Mouse (Mus musculus): ENCODE results near the gene Anxa6. TPM values are rescaled to one million over a fixed set of nuclear protein-coding genes. Genes with fewer than 3 reads are reported as not detected.
A peak's percentile ranks its signal among the peaks of the same experiment; 100 is the strongest.

Gene Anxa6
- total RNA-seq, 2 experiments from 2014 or later: 81.1 to 89.5 TPM

GRCm38 (mm10) chr11:54939501-54939900, 93.7 kb downstream of the Anxa6 start:
- intact Hi-C loops (cut with DNase I): no loop called here
- DNase-seq (ENCODE audit: low spot score in 2 of 2): no peak

DNA sequence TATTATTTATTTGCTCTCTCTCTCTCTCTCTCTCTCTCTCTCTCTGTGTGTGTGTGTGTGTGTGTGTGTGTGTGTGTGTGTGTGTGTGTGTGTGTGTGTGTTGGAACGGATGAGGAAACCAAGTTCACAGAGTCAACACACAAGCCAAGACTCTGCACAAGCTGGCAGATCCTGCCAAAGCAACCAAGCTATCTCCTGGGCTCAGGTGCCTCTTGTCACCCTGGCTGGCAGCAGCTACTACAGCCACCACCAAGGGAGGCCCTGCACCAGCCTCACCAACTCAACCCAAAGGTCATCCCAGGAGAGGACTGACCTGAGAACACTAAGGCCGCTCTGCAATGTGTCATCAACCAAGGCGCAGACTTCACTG, 96.5 kb downstream of the Anxa6 start:
- intact Hi-C loops (cut with DNase I): no loop called here
- DNase-seq (ENCODE audit: low spot score in 2 of 2): no peak

- intact Hi-C loops (cut with DNase I): no loop called here
- DNase-seq (ENCODE audit: low spot score in 2 of 2): no peak
Measured at GRCm38 (mm10) chr11:54936035-54936770, 97.0 kb downstream of the Anxa6 start.

- DNase-seq (ENCODE audit: low spot score in 2 of 2): no peak
- intact Hi-C loops (cut with DNase I): loop anchor here (5.0 kb wide), 1 partner anchor 153 kb away; no protein-coding TSS in a partner anchor
Measured at GRCm38 (mm10) chr11:54934198-54934597, 99.0 kb downstream of the Anxa6 start.

GRCm38 (mm10) chr11:54932540-54932939, 100.7 kb downstream of the Anxa6 start:
- intact Hi-C loops (cut with DNase I): loop anchor here (5.0 kb wide), 1 partner anchor 155 kb away; no protein-coding TSS in a partner anchor
- no peak for DNase-seq (ENCODE audit: low spot score in 2 of 2)

GRCm38 (mm10) chr11:54931405-54932093, 101.7 kb downstream of the Anxa6 start:
- intact Hi-C loops (cut with DNase I): loop anchor here (5.0 kb wide), 1 partner anchor 156 kb away; no protein-coding TSS in a partner anchor

GRCm38 (mm10) chr11:54930318-54930979, 102.8 kb downstream of the Anxa6 start:
- intact Hi-C loops (cut with DNase I): loop anchor here (1.0 to 5.0 kb wide), 2 partner anchors 54 to 157 kb away; no protein-coding TSS in a partner anchor
- peak; percentile 52 to 54 for DNase-seq (ENCODE audit: low spot score in 2 of 2)

More at GRCm38 (mm10) chr11:54931405-54932093, 101.7 kb downstream of the Anxa6 start:
- peak; percentile 23 to 30 for DNase-seq (ENCODE audit: low spot score in 2 of 2)

DNA sequence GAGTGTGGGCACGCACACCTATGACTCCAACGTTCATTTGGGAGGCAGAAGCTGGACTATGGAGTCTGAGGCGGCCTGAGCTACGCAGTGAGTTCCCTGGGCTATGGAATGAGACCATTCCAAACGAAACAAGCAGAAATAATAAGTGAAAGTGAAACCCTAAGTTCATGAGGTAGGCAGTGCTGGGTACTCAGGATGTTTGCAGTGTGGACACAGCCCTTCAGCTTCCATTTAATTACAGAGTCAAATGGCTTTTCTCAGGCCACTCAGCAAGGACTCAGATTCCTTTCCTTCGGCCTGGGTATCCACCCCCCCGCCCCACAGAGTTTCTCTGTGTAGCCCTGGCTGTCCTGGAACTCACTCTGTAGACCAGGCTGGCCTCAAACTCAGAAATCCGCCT, 103.5 kb downstream of the Anxa6 start:
- no peak for DNase-seq (ENCODE audit: low spot score in 2 of 2)
- intact Hi-C loops (cut with DNase I): loop anchor here (1.0 to 5.0 kb wide), 3 partner anchors 55 to 227 kb away; no protein-coding TSS in a partner anchor

DNA sequence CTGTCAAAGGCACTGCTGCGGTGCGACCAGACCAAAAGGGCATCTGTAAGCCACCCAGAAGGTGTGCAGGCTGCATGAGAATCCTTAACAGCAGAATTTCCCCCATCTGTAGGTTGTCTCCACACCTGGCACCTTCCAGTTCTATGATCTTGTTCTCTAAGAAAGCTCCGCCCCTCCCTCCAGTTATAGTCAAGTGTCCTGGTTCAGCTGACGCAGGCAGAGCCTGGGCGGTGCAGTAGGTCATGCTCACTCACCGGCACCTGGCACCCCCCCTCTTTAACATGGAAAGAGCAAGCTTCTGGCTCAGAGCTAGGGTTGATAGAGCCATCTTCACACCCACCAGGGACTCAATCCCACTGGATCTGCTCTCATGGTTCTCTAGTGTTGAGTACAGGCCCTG, 104.0 kb downstream of the Anxa6 start:
- intact Hi-C loops (cut with DNase I): loop anchor here (5.0 kb wide), 1 partner anchor 227 kb away; no protein-coding TSS in a partner anchor
- DNase-seq (ENCODE audit: low spot score in 2 of 2): no peak

Other genes starting within 250 kb of the Anxa6 start
- 100 to 1,000 TPM; 143 to 149 TPM for gene Cdc42se2, start 245.8 kb downstream of the Anxa6 start, total RNA-seq (2021)
- gene Lyrm7, start 172.5 kb downstream of the Anxa6 start, total RNA-seq (2021): 10 to 100 TPM; 26.2 to 27.2 TPM
- 100 to 1,000 TPM; 236 to 265 TPM for gene Hint1, start 167.1 kb downstream of the Anxa6 start, total RNA-seq (2021)
- 1 to 10 TPM; 8.6 to 9.7 TPM for gene Gpx3, start 131.0 kb downstream of the Anxa6 start, total RNA-seq (2021)
- 10 to 100 TPM; 36.4 to 40.0 TPM for gene Tnip1, start 70.5 kb downstream of the Anxa6 start, total RNA-seq (2021)
- under 1 TPM; 0.32 to 0.37 TPM for gene Ccdc69, start 44.7 kb upstream of the Anxa6 start, total RNA-seq (2021)
- 10 to 100 TPM; 38.4 to 41.4 TPM for gene Gm2a, start 64.7 kb upstream of the Anxa6 start, total RNA-seq (2021)
- not detected for gene Slc36a3, start 118.3 kb upstream of the Anxa6 start, total RNA-seq (2021)
- under 1 TPM; 0.34 to 0.43 TPM for gene Slc36a2, start 151.6 kb upstream of the Anxa6 start, total RNA-seq (2021)
- 10 to 100 TPM; 80.4 to 82.8 TPM for gene Slc36a1, start 170.9 kb upstream of the Anxa6 start, total RNA-seq (2021)